Mouse (Mus musculus): Measurements from ENCODE around the gene Phf14. TPM values are rescaled to one million over a fixed set of nuclear protein-coding genes. Genes with fewer than 3 reads are reported as not detected.

Gene Phf14
- total and polyA plus RNA-seq, 2 experiments from 2014 or later = 34.4 to 42.2 TPM

DNA sequence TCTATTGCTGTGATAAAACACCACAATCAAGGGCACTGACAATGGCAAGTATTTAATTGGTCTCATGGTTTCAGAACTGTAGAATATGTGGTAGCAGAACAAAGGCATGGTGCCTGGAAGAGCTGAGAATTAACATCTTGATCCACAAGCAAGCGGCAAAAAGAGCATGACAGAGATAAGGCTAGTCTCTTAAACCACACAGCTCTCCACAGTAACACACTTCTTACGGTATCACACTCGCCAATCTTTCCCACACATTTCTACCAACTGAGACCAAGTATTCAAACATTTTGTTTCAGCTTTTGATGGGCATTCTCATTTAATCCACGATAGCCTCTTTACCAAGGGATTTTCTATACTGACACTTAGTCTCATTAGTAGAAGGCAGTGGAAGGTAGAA is 171.7 kb downstream of the Phf14 start:
- H3K9ac ChIP-seq (replicated peaks; ENCODE audit: low read depth, low read length) = no peak overlapping the region
- 75% methylated on average over 4 of the region's 4 CpGs for WGBS
- no peak for TF ChIP-seq EP300 (IDR thresholded peaks at IDR 0.05; ENCODE audit: low read depth)
- TF ChIP-seq CTCF (IDR thresholded peaks at IDR 0.05; ENCODE audit: low read depth) = no peak
- no peaks in the 10 kb centered on the region for H3K4me1 ChIP-seq (ENCODE audit: control insufficient read depth, insufficient read depth)
- no peaks in the 10 kb centered on the region for H3K9me3 ChIP-seq (replicated peaks; ENCODE audit: control insufficient read depth, low read length)
- DNase-seq (ENCODE audit: low spot score) = no peak
- no peak overlapping the region for H3K4me3 ChIP-seq (ENCODE audit: low read depth, low read length)
- no peak overlapping the region for H3K4me2 ChIP-seq (ENCODE audit: low read depth, low read length)
- no peaks in the 10 kb centered on the region for H3K27me3 ChIP-seq (ENCODE audit: control insufficient read depth, insufficient read depth, low read length)
- H3K36me3 ChIP-seq (replicated peaks; ENCODE audit: control insufficient read depth, insufficient read depth, low read length) = peaks cover 6% of the 10 kb centered on the region; the same call in 1 of the 2 replicates
- ATAC-seq (ENCODE audit: insufficient read depth, low read depth) = no peak
- no peak overlapping the region for H3K27ac ChIP-seq (ENCODE audit: low read depth)

GRCm38 (mm10) chr6:12080423-12080822 is 172.8 kb downstream of the Phf14 start:
- Histone ChIP-seq H3K9ac (replicated peaks; ENCODE audit: low read depth, low read length) (no peak overlapping the region), H3K4me3 (ENCODE audit: low read depth, low read length) (no peak overlapping the region), H3K36me3 (replicated peaks; ENCODE audit: control insufficient read depth, insufficient read depth, low read length) (peaks cover 6% of the 10 kb centered on the region; the same call in 1 of the 2 replicates), H3K9me3 (replicated peaks; ENCODE audit: control insufficient read depth, low read length) (no peaks in the 10 kb centered on the region), H3K27ac (ENCODE audit: low read depth) (no peak overlapping the region), H3K4me2 (ENCODE audit: low read depth, low read length) (no peak overlapping the region), H3K27me3 (ENCODE audit: control insufficient read depth, insufficient read depth, low read length) (no peaks in the 10 kb centered on the region), H3K4me1 (ENCODE audit: control insufficient read depth, insufficient read depth) (no peaks in the 10 kb centered on the region)
- DNase-seq (ENCODE audit: low spot score) (no peak), ATAC-seq (ENCODE audit: insufficient read depth, low read depth) (no peak)
- 59% methylated on average over 5 of the region's 5 CpGs for WGBS
- TF ChIP-seq CTCF (IDR thresholded peaks at IDR 0.05; ENCODE audit: low read depth) (no peak), EP300 (IDR thresholded peaks at IDR 0.05; ENCODE audit: low read depth) (no peak)

DNA sequence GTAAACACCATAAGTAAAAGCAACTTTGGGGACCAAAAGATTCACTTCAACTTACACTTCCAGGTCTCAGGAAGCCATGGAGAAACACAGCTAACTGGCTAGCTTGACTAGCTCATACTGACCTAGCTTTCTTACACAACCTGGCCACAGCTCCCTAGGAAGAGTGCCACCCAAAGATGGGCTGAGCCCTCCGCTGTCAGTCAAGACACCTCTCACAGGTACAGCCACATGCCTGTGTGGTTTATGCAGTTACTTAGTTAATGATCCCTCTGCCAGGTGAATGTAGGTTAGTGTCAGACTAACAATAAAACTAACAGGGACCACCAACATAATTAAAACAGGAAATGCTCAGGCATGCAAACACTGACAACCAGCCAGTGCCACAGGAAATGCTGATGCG is 174.1 kb downstream of the Phf14 start:
- WGBS = 82% methylated on average over 2 of the region's 2 CpGs
- no peak for ATAC-seq (ENCODE audit: insufficient read depth, low read depth)

DNA sequence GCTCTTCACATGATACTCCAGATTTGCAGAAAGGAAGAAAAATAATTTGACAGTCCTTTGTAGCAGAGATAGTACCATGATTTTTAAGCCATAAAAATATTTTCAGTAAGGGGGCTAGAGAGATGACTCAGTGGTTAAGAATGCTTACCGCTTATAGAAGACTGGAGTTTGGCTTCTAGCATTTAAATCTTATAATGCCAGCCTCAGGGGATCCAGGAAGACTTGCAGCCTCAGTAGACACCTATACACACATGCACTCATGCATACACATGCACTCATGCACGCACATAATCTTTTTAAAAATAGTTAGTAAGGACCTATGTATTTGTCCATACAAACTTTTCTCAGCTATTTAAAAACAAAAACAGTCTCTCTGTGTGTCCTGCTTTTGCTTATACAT is 174.5 kb downstream of the Phf14 start:
- WGBS = 75% methylated on average over 2 of the region's 2 CpGs
- TF ChIP-seq CTCF (IDR thresholded peaks at IDR 0.05; ENCODE audit: low read depth) (no peak), EP300 (IDR thresholded peaks at IDR 0.05; ENCODE audit: low read depth) (no peak)
- H3K4me2 ChIP-seq (ENCODE audit: low read depth, low read length) = no peak overlapping the region
- ATAC-seq (ENCODE audit: insufficient read depth, low read depth) (no peak), DNase-seq (ENCODE audit: low spot score) (no peak)
- H3K9ac ChIP-seq (replicated peaks; ENCODE audit: low read depth, low read length) = no peak overlapping the region
- H3K4me3 ChIP-seq (ENCODE audit: low read depth, low read length) = no peak overlapping the region
- no peaks in the 10 kb centered on the region for H3K27me3 ChIP-seq (ENCODE audit: control insufficient read depth, insufficient read depth, low read length)
- no peak overlapping the region for H3K27ac ChIP-seq (ENCODE audit: low read depth)
- peaks cover 6% of the 10 kb centered on the region; the same call in 1 of the 2 replicates for H3K36me3 ChIP-seq (replicated peaks; ENCODE audit: control insufficient read depth, insufficient read depth, low read length)
- H3K4me1 ChIP-seq (ENCODE audit: control insufficient read depth, insufficient read depth) = no peaks in the 10 kb centered on the region
- no peaks in the 10 kb centered on the region for H3K9me3 ChIP-seq (replicated peaks; ENCODE audit: control insufficient read depth, low read length)

More for the DNA sequence above, 174.1 kb downstream of the Phf14 start:
- Histone ChIP-seq H3K9ac (replicated peaks; ENCODE audit: low read depth, low read length) (no peak overlapping the region), H3K4me3 (ENCODE audit: low read depth, low read length) (no peak overlapping the region), H3K27ac (ENCODE audit: low read depth) (no peak overlapping the region), H3K27me3 (ENCODE audit: control insufficient read depth, insufficient read depth, low read length) (no peaks in the 10 kb centered on the region), H3K9me3 (replicated peaks; ENCODE audit: control insufficient read depth, low read length) (no peaks in the 10 kb centered on the region), H3K4me2 (ENCODE audit: low read depth, low read length) (no peak overlapping the region), H3K4me1 (ENCODE audit: control insufficient read depth, insufficient read depth) (no peaks in the 10 kb centered on the region), H3K36me3 (replicated peaks; ENCODE audit: control insufficient read depth, insufficient read depth, low read length) (peaks cover 6% of the 10 kb centered on the region; the same call in 1 of the 2 replicates)
- no peak for DNase-seq (ENCODE audit: low spot score)
- TF ChIP-seq CTCF (IDR thresholded peaks at IDR 0.05; ENCODE audit: low read depth) = no peak
- TF ChIP-seq EP300 (IDR thresholded peaks at IDR 0.05; ENCODE audit: low read depth) = no peak

DNA sequence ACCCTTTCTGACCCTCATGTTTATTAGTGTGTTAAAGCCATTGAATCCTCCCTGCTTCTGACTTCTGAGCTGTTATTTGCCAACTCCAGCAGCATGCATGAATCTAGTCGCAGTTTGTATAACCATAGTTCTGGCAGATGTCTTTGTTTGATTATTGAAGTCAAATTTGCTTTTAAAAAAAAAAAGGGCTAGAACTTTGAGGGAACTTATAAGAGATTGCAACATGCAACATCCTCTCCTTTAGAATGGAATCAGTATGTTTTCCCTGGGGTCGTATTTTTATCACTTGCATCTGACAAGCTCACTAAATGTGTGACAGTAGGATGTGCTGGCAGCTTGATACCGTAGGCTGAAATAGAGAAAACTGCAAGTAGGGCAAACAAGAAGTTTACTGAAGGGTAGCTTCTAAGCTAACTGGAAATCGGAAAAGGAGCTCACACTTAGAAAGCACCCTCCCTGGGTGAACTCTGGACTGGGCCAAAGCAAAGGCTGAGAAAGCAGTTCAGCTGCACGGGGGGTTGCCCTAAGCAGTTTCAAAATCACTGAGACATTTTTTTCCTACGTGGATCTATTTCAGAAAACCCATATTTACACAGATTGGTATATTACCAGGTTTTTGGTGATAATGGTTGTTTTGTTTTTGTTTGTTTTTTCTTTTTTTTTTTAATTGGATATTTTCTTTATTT is 175.1 kb downstream of the Phf14 start:
- TF ChIP-seq EP300 (IDR thresholded peaks at IDR 0.05; ENCODE audit: low read depth) (no peak), CTCF (IDR thresholded peaks at IDR 0.05; ENCODE audit: low read depth) (no peak)
- no peaks in the 10 kb centered on the region for H3K27me3 ChIP-seq (ENCODE audit: control insufficient read depth, insufficient read depth, low read length)
- H3K4me3 ChIP-seq (ENCODE audit: low read depth, low read length) = no peak overlapping the region
- ATAC-seq (ENCODE audit: insufficient read depth, low read depth) = no peak
- H3K4me2 ChIP-seq (ENCODE audit: low read depth, low read length) = no peak overlapping the region
- no peaks in the 10 kb centered on the region for H3K4me1 ChIP-seq (ENCODE audit: control insufficient read depth, insufficient read depth)
- no peak overlapping the region for H3K9ac ChIP-seq (replicated peaks; ENCODE audit: low read depth, low read length)
- H3K27ac ChIP-seq (ENCODE audit: low read depth) = no peak overlapping the region
- H3K9me3 ChIP-seq (replicated peaks; ENCODE audit: control insufficient read depth, low read length) = no peaks in the 10 kb centered on the region
- no peak for DNase-seq (ENCODE audit: low spot score)
- 72% methylated on average over 6 of the region's 6 CpGs for WGBS
- peaks cover 6% of the 10 kb centered on the region; the same call in 1 of the 2 replicates for H3K36me3 ChIP-seq (replicated peaks; ENCODE audit: control insufficient read depth, insufficient read depth, low read length)

GRCm38 (mm10) chr6:12084721-12085120 is 177.1 kb downstream of the Phf14 start:
- no peak overlapping the region for H3K4me3 ChIP-seq (ENCODE audit: low read depth, low read length)
- DNase-seq (ENCODE audit: low spot score) = no peak
- H3K36me3 ChIP-seq (replicated peaks; ENCODE audit: control insufficient read depth, insufficient read depth, low read length) = peaks cover 6% of the 10 kb centered on the region; the same call in 1 of the 2 replicates
- H3K27ac ChIP-seq (ENCODE audit: low read depth) = no peak overlapping the region
- TF ChIP-seq CTCF (IDR thresholded peaks at IDR 0.05; ENCODE audit: low read depth) (no peak), EP300 (IDR thresholded peaks at IDR 0.05; ENCODE audit: low read depth) (no peak)
- no peaks in the 10 kb centered on the region for H3K27me3 ChIP-seq (ENCODE audit: control insufficient read depth, insufficient read depth, low read length)
- WGBS = 84% methylated on average over 5 of the region's 5 CpGs
- no peak for ATAC-seq (ENCODE audit: insufficient read depth, low read depth)
- no peak overlapping the region for H3K9ac ChIP-seq (replicated peaks; ENCODE audit: low read depth, low read length)
- no peak overlapping the region for H3K4me2 ChIP-seq (ENCODE audit: low read depth, low read length)
- H3K9me3 ChIP-seq (replicated peaks; ENCODE audit: control insufficient read depth, low read length) = no peaks in the 10 kb centered on the region
- no peaks in the 10 kb centered on the region for H3K4me1 ChIP-seq (ENCODE audit: control insufficient read depth, insufficient read depth)

Measured in heart, postnatal 0 days (tissue).